Mouse (Mus musculus): ENCODE data around the gene Olfr193. TPM values are rescaled to one million over a fixed set of nuclear protein-coding genes. Genes with fewer than 3 reads are reported as not detected.
"Not testable (repeated sequence)": the region's sequence is repeated elsewhere in the genome, so short reads cannot be mapped to it uniquely, and the experiment has no call there.

The Olfr193 gene
- polyA plus RNA-seq (2015; fragmentation: Nextera tagmentation; extraction: Ambion mirVana) = not detected in 2 replicates

DNA sequence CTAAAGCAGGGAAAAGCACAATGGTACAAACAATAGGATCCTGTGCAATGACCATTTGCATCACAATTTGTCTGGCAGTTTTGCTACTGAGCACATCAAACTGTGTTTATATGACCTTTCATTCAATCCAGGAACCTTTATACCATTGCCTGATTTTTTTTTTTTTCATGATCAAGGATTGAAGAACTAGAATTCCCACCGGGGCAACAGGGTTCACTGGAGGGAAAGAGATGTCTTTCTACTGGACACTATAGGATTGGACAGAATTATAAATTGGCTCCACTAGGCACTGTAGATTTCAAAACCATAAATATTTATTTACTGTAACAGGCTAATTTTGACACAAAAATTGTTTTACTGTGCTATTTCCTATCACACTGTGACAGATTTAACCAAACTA is at the start of gene Olfr193:
Gene Olfr193 (minus strand): TSS at position 101 of the 400 bp plus-strand sequence.
- Histone ChIP-seq H3K4me1 (no peaks in the 10 kb centered on the region), H3K4me3 (no peak within 1 kb of the TSS), H3K4me2 (no peak within 1 kb of the TSS), H3K9ac (no peak within 1 kb of the TSS), H3K27ac (no peak within 1 kb of the TSS), H3K27me3 (replicated peaks) (no peaks in the 10 kb centered on the region), H3K36me3 (replicated peaks) (no peaks in the 10 kb centered on the region), H3K9me3 (no peaks in the 10 kb centered on the region)
- no peak for ATAC-seq (replicated peaks)
- WGBS = 73% methylated on average over 1 of the region's 1 CpGs

GRCm38 (mm10) chr16:59151996-59152395 is 40.3 kb upstream of the Olfr193 start:
- ATAC-seq (replicated peaks) = no peak
- WGBS = 92% methylated on average over 2 of the region's 2 CpGs
- no peak overlapping the region for H3K4me2 ChIP-seq

DNA sequence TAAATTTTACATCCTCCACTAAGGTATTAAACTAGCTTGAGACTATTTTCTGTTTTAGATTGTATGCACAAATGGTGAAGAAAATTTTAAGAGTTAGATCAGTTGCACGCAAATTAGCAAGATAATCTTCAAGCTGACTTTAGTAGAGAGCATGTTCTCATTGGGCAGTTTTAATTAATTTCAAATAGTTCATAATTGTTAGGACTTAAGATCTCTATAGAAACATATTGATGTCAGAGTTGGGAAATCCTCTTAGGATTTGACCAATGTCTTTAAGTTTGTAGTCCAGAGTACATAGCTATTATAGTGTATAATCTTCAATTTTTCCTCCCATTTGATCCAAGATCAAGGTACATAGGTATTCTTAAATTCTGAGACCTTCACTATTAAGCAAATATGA is 35.1 kb upstream of the Olfr193 start, which contains the start of gene Olfr195:
Gene Olfr195 (plus strand): TSS at position 301 of the 400 bp plus-strand sequence.
- Histone ChIP-seq H3K27ac (no peak within 1 kb of the TSS), H3K27me3 (replicated peaks) (no peaks in the 10 kb centered on the region), H3K9me3 (no peaks in the 10 kb centered on the region), H3K9ac (no peak within 1 kb of the TSS), H3K36me3 (replicated peaks) (no peaks in the 10 kb centered on the region), H3K4me1 (no peaks in the 10 kb centered on the region), H3K4me2 (no peak within 1 kb of the TSS), H3K4me3 (no peak within 1 kb of the TSS)
- ATAC-seq (replicated peaks) = no peak
- WGBS = 91% methylated on average over 1 of the region's 1 CpGs

More at GRCm38 (mm10) chr16:59151996-59152395, 40.3 kb upstream of the Olfr193 start:
- Histone ChIP-seq H3K4me3 (no peak overlapping the region), H3K9ac (no peak overlapping the region), H3K27me3 (replicated peaks) (no peaks in the 10 kb centered on the region), H3K27ac (no peak overlapping the region), H3K36me3 (replicated peaks) (no peaks in the 10 kb centered on the region), H3K4me1 (no peaks in the 10 kb centered on the region), H3K9me3 (no peaks in the 10 kb centered on the region)

DNA sequence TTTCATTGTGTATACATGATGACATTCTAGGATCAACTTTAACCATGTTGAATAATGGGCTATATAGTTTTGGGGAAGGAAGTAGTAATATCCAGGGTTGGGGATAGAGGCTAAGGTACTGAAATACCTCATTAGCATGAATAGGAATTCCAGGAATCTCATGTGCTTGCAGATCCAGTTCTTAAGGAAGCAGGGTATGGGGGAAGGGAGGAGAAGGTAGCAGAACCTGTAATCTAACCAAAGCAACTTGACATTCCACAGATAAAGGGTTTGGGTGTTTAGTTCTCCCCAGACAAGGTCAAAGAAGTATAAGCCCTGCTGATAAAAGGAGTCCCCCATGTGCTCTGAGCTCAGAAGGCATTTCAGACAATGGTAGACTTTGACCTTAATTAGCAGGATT is 29.4 kb upstream of the Olfr193 start:
- Histone ChIP-seq H3K4me3 (no peak overlapping the region), H3K9me3 (no peaks in the 10 kb centered on the region; the same call in 1 of the 2 replicates), H3K4me1 (no peaks in the 10 kb centered on the region), H3K27ac (no peak overlapping the region), H3K9ac (no peak overlapping the region), H3K4me2 (no peak overlapping the region), H3K27me3 (replicated peaks) (no peaks in the 10 kb centered on the region), H3K36me3 (replicated peaks) (no peaks in the 10 kb centered on the region)
- no peak for ATAC-seq (replicated peaks)

DNA sequence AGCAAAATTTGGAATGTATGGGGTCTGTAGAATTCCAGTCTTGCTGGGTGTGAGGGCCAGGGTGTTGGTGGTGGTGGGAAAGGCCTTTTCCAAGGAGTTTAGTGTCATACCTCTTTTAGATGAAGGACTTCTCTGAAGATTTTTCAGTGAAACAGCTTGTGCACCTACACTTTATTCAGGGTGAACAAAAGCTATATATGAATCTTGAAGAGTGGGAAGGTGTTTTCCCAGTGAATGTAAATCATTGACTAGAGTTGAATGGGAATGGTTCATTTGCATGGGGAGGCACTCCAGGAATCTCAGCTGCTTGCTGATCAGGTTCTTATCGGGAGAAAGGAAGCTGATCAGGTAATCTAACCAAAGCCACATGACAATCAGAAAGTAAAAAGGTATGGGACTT is 19.1 kb upstream of the Olfr193 start:
- Histone ChIP-seq H3K27ac (no peak overlapping the region), H3K27me3 (replicated peaks) (no peaks in the 10 kb centered on the region), H3K4me3 (no peak overlapping the region), H3K4me2 (no peak overlapping the region), H3K9me3 (no peaks in the 10 kb centered on the region), H3K9ac (no peak overlapping the region), H3K36me3 (replicated peaks) (no peaks in the 10 kb centered on the region), H3K4me1 (no peaks in the 10 kb centered on the region)
- WGBS = 82% methylated on average over 1 of the region's 1 CpGs
- no peak for ATAC-seq (replicated peaks)

- Histone ChIP-seq H3K9me3 (no peaks in the 10 kb centered on the region), H3K27ac (no peak within 1 kb of the TSS), H3K4me3 (no peak within 1 kb of the TSS), H3K4me2 (no peak within 1 kb of the TSS), H3K4me1 (no peaks in the 10 kb centered on the region), H3K9ac (no peak within 1 kb of the TSS), H3K27me3 (replicated peaks) (no peaks in the 10 kb centered on the region), H3K36me3 (replicated peaks) (no peaks in the 10 kb centered on the region)
- no peak for ATAC-seq (replicated peaks)
Measured at GRCm38 (mm10) chr16:59120969-59121368, 9.3 kb upstream of the Olfr193 start, which contains the start of gene Olfr194. Gene Olfr194, minus strand, starts transcription at chr16:59121069.

GRCm38 (mm10) chr16:59108522-59108921 is 3.2 kb downstream of the Olfr193 start:
- 69% methylated on average over 5 of the region's 5 CpGs for WGBS

DNA sequence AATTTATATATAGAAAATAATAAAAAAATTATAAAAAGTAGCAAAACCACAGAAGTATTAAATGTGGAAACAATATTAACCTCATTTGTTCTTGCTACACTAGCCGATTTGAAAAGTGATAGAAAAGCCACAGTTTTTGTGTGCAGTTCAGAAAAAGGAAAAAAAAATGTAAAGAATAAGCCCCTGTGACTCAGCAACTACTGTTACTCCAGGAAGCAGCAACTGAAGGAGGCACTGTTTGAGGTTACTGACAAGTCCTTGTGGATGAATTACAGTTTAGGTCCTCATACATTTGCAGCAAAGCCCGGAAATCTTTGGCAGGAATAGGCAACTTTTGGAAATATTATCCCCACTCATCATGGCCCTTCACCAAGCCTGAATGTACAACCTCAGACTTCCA is 6.4 kb downstream of the Olfr193 start:
- WGBS = 87% methylated on average over 2 of the region's 2 CpGs
- H3K36me3 ChIP-seq (replicated peaks) = no peaks in the 10 kb centered on the region
- no peak overlapping the region for H3K4me2 ChIP-seq
- no peaks in the 10 kb centered on the region for H3K27me3 ChIP-seq (replicated peaks)
- no peaks in the 10 kb centered on the region for H3K9me3 ChIP-seq
- no peak overlapping the region for H3K9ac ChIP-seq
- no peak overlapping the region for H3K27ac ChIP-seq
- ATAC-seq (replicated peaks) = no peak
- H3K4me1 ChIP-seq = no peaks in the 10 kb centered on the region
- H3K4me3 ChIP-seq = no peak overlapping the region

More at GRCm38 (mm10) chr16:59108522-59108921, 3.2 kb downstream of the Olfr193 start:
- not testable (repeated sequence) for H3K27ac ChIP-seq; ATAC-seq (replicated peaks); H3K9ac ChIP-seq; H3K4me1 ChIP-seq; H3K27me3 ChIP-seq (replicated peaks); H3K4me3 ChIP-seq; H3K4me2 ChIP-seq; H3K9me3 ChIP-seq; H3K36me3 ChIP-seq (replicated peaks)

- H3K27me3 ChIP-seq (replicated peaks); H3K9ac ChIP-seq; H3K9me3 ChIP-seq; H3K4me3 ChIP-seq; H3K27ac ChIP-seq; H3K36me3 ChIP-seq (replicated peaks); ATAC-seq (replicated peaks); H3K4me1 ChIP-seq; H3K4me2 ChIP-seq: not testable (repeated sequence)
- 32% methylated on average over 1 of the region's 1 CpGs for WGBS
Measured at GRCm38 (mm10) chr16:59089722-59090121, 22.0 kb downstream of the Olfr193 start, which contains the start of gene Olfr191. Gene Olfr191, minus strand, starts transcription at chr16:59089822.

- H3K9me3 ChIP-seq; H3K4me2 ChIP-seq; H3K36me3 ChIP-seq (replicated peaks); H3K4me1 ChIP-seq; H3K4me3 ChIP-seq; H3K9ac ChIP-seq; ATAC-seq (replicated peaks); H3K27me3 ChIP-seq (replicated peaks); H3K27ac ChIP-seq: not testable (repeated sequence)
- 95% methylated on average over 2 of the region's 2 CpGs for WGBS
Measured at GRCm38 (mm10) chr16:59081113-59081512, 30.6 kb downstream of the Olfr193 start.

DNA sequence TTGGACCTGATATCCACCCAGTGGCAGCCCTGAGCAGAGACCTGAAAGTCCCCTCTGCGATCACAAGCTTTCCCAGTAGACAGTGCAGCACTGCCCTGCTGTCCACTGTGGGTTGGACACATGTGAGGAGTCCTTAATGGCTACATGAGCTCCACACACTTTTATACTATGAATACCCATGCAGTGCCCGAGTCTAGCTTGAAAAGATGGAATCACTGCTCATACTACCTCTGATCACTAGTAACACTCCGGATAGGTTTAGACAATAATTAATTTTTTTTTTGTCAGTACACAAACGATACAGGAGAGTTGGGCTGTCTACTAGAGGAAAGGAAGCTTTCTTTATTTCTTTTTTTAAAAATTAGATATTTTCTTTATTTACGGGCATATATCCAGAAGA is 33.8 kb downstream of the Olfr193 start, which contains the start of gene Olfr190:
Gene Olfr190 (minus strand): TSS at position 101 of the 400 bp plus-strand sequence.
- no peaks in the 10 kb centered on the region for H3K36me3 ChIP-seq (replicated peaks)
- H3K27me3 ChIP-seq (replicated peaks) = no peaks in the 10 kb centered on the region
- no peak within 1 kb of the TSS for H3K4me2 ChIP-seq
- 89% methylated on average over 5 of the region's 5 CpGs for WGBS
- H3K9ac ChIP-seq = no peak within 1 kb of the TSS
- H3K27ac ChIP-seq = no peak within 1 kb of the TSS
- H3K9me3 ChIP-seq = no peaks in the 10 kb centered on the region
- no peak within 1 kb of the TSS for H3K4me3 ChIP-seq
- H3K4me1 ChIP-seq = no peaks in the 10 kb centered on the region
- ATAC-seq (replicated peaks) = no peak

DNA sequence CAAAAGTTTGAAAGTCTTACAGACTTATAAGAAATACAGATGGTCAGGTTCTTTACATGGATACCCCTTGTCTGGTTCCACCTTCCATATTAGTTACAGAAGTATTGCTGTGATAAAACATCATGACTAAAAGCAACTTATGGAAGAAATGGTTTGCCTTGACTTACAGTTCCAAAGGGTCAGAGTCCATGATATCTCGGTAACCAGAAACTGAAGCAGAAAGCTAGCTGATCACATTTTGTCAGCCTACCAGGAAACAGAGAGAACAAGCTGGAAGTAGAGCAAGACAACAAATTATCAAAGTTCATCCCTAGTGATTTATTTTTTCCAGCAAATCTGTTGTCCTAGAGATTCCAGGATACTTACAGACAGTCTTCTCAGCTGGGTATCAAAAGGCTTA is 38.2 kb downstream of the Olfr193 start:
- 84% methylated on average over 1 of the region's 1 CpGs for WGBS
- Histone ChIP-seq H3K9me3 (no peaks in the 10 kb centered on the region), H3K27me3 (replicated peaks) (no peaks in the 10 kb centered on the region), H3K4me2 (no peak overlapping the region), H3K9ac (no peak overlapping the region), H3K4me3 (no peak overlapping the region), H3K27ac (no peak overlapping the region), H3K4me1 (no peaks in the 10 kb centered on the region), H3K36me3 (replicated peaks) (no peaks in the 10 kb centered on the region)
- no peak for ATAC-seq (replicated peaks)

GRCm38 (mm10) chr16:59071755-59072154 is 39.9 kb downstream of the Olfr193 start:
- no peak for ATAC-seq (replicated peaks)
- Histone ChIP-seq H3K9me3 (no peaks in the 10 kb centered on the region), H3K36me3 (replicated peaks) (no peaks in the 10 kb centered on the region), H3K9ac (no peak overlapping the region), H3K4me2 (no peak overlapping the region), H3K4me3 (no peak overlapping the region), H3K27ac (no peak overlapping the region), H3K27me3 (replicated peaks) (no peaks in the 10 kb centered on the region), H3K4me1 (no peaks in the 10 kb centered on the region)

Data from midbrain, embryonic 15.5 days (tissue).